Mouse (Mus musculus) brain, embryonic 14.5 days (tissue): ENCODE results near the gene 1700034J05Rik.

Experiments
- CTCF ChIP-seq: fragments of 200-500 bp; IDR thresholded peaks from 2 replicates; pipeline ENCODE4 v1.5.1; 2012; ENCODE audit warnings: inconsistent platforms, mild to moderate bottlenecking, moderate library complexity, borderline replicate concordance; ENCODE audit not compliant: insufficient read depth, insufficient read length; ENCODE audit errors: extremely low read depth
- POLR2A ChIP-seq: fragments of 200-500 bp; IDR thresholded peaks from 2 replicates; pipeline ENCODE4 v1.6.1; 2012; ENCODE audit warnings: mild to moderate bottlenecking, inconsistent platforms, borderline replicate concordance; ENCODE audit not compliant: poor library complexity, insufficient read depth, insufficient read length, severe bottlenecking; ENCODE audit errors: extremely low read depth

DNA sequence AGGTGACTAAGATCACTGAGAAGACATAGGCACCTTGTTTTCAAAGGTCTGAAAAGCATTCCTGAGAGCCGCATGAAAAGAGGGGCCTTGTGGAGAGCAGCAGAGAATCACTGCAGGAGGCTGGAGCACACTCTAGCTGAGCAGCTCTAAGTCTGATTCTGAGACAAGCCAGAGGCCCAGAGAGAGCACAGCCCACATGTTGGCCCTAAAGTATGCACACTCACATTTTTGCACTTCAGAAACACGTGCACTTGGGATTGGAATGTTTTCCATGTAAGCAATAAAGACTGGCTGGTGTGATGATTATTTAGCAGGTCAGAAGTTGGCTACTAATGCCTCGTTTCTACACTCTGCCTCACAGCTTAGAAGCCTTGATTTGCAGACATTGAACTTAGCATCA lies 25.7 kb upstream of the 1700034J05Rik start:
- TF ChIP-seq CTCF (no peak), POLR2A (no peak)
